Mouse (Mus musculus) layer of hippocampus, adult 6 months (tissue): ENCODE results near the gene Ccdc3. TPM values are rescaled to one million over a fixed set of nuclear protein-coding genes. Genes with fewer than 3 reads are reported as not detected.

Source experiments
- long read RNA-seq, 2 experiments: library from polyadenylated mRNA; unstranded; transcript quantifications; one replicate each; pipeline ENCODE4 v2.0.0; 2019 to 2020
- polyA plus RNA-seq: library from polyadenylated mRNA; unstranded; fragments of <200 nt; fragmentation: Nextera tagmentation; gene quantifications from 2 replicates; pipeline ENCODE4 v1.2.3, GENCODE M21; 2021

Gene Ccdc3
- 6.2 and 10.9 TPM in 2 replicates for polyA plus RNA-seq
- long read RNA-seq, experiment 1, transcript Ccdc3-201 (3 exons, 2,670 nt) = major isoform, 14 of 23 reads
- long read RNA-seq, experiment 1, partial matches to known transcripts = 1 of 23 reads
- long read RNA-seq, experiment 1, other reads (novel, unspliced or antisense) = 8 of 23 reads
- long read RNA-seq, experiment 2, transcript Ccdc3-201 (3 exons, 2,670 nt) = major isoform, 64 of 67 reads
- long read RNA-seq, experiment 2, partial matches to known transcripts = 0 of 67 reads
- long read RNA-seq, experiment 2, other reads (novel, unspliced or antisense) = 3 of 67 reads

GRCm38 (mm10) chr2:5137500-5138286, at the start of gene Ccdc3:
TSS of gene Ccdc3 (plus strand) at chr2:5137776.

Other genes with a start within 250 kb of the Ccdc3 start
- 180 and 197 TPM in 2 replicates for gene Phyh, start 218.8 kb upstream of the Ccdc3 start, polyA plus RNA-seq
- gene Ucma, start 161.7 kb upstream of the Ccdc3 start, polyA plus RNA-seq = 7.6 and 13.0 TPM in 2 replicates
- 0.28 and 0.54 TPM in 2 replicates for gene Mcm10, start 125.0 kb upstream of the Ccdc3 start, polyA plus RNA-seq
- 8.8 and 10.7 TPM in 2 replicates for gene Optn, start 73.7 kb upstream of the Ccdc3 start, polyA plus RNA-seq